ENCODE assay signal across 8 mouse cellular contexts in genomic region chr9:35335888-35336700, GRCm38 (mm10).
DNase-seq lines count a peak whose midpoint lies in the region; ATAC-seq and TF ChIP-seq lines count a peak whose summit lies in the region.

No protein-coding gene starts in this region.

- no peak for TF ChIP-seq POLR2A in myocyte (IDR thresholded peaks at IDR 0.05; ENCODE audit: insufficient read length, low read depth)

- peak; percentile 84 for ATAC-seq in heart, embryonic 16.5 days (replicated peaks; ENCODE audit: extremely low read depth, insufficient read depth, low FRiP score)

- peaks cover 71% of the 10 kb centered on the region for H3K4me1 ChIP-seq in heart, embryonic 16.5 days (ENCODE audit: control insufficient read depth, insufficient read depth, low read length)

- peak overlapping the region; percentile 86 for H3K27ac ChIP-seq in heart, embryonic 16.5 days (ENCODE audit: low read length)
- no peak overlapping the region for H3K27ac ChIP-seq in layer of hippocampus, adult 2 months

- H3K9ac ChIP-seq in heart, embryonic 16.5 days (ENCODE audit: low read length), result peak overlapping the region; percentile 16

- no peak overlapping the region for H3ac ChIP-seq in myocyte (ENCODE audit: control insufficient read depth, insufficient read length)

- no peaks in the 10 kb centered on the region for H3K27me3 ChIP-seq in heart, embryonic 16.5 days (ENCODE audit: control insufficient read depth, insufficient read depth, low read length)
- H3K27me3 ChIP-seq in myocyte (ENCODE audit: control insufficient read depth, insufficient read depth, insufficient read length), result no peaks in the 10 kb centered on the region

- H3K79me2 ChIP-seq in myocyte (ENCODE audit: control insufficient read depth, insufficient read depth), result no peaks in the 10 kb centered on the region

- no peaks in the 10 kb centered on the region for H3K9me3 ChIP-seq in heart, embryonic 16.5 days (replicated peaks; ENCODE audit: control insufficient read depth, low read length)

- no peak for TF ChIP-seq CTCF in layer of hippocampus, adult 2 months (conservative IDR thresholded peaks at IDR 0.05)

- WGBS in heart, embryonic 16.5 days, result 17% methylated on average over 15 of the region's 15 CpGs

- peak overlapping the region; percentile 4; the same call in 1 of the 2 replicates for H3K4me3 ChIP-seq in heart, embryonic 16.5 days (ENCODE audit: low read length)
- no peak overlapping the region for H3K4me3 ChIP-seq in myocyte
- no peak overlapping the region for H3K4me3 ChIP-seq in layer of hippocampus, adult 2 months

- DNase-seq in kidney, postnatal 4 days, result peak; percentile 47 to 63
- no peak for DNase-seq in kidney, adult 11 months
- DNase-seq in cerebellum, adult 9-11 months, result peak; percentile 97
- no peak for DNase-seq in T-cell, adult 2 months (ENCODE audit: low spot score)
- no peak for DNase-seq in right cerebral cortex, postnatal 25 days
- no peak for DNase-seq in layer of hippocampus, adult 2 months (ENCODE audit: low spot score in 2 of 2)

- peak overlapping the region; percentile 48 for H3K4me2 ChIP-seq in heart, embryonic 16.5 days (ENCODE audit: low read depth, low read length)
- H3K4me2 ChIP-seq in myocyte (ENCODE audit: low read depth), result peak overlapping the region; percentile 61

- H3K36me3 ChIP-seq in heart, embryonic 16.5 days (ENCODE audit: control insufficient read depth, insufficient read depth), result no peaks in the 10 kb centered on the region
- H3K36me3 ChIP-seq in myocyte (ENCODE audit: control insufficient read depth, insufficient read depth), result no peaks in the 10 kb centered on the region

TF ChIP-seq in myocyte, 11 proteins besides CTCF, POLR2A, EP300 and RAD21:
- no peak for TF ChIP-seq CEBPB (IDR thresholded peaks at IDR 0.05; ENCODE audit: insufficient read depth, poor library complexity, severe bottlenecking)
- TF ChIP-seq POLR2AphosphoS2 (IDR thresholded peaks at IDR 0.05; ENCODE audit: insufficient read length, low read depth), result no peak
- peak in 2 of 3 experiments; percentile 71 to 72 for TF ChIP-seq MYOD1 (IDR thresholded peaks at IDR 0.05; ENCODE audit: control insufficient read depth in 1 of 3, insufficient read length in 2 of 3, low read depth in 2 of 3)
- TF ChIP-seq TCF12 (IDR thresholded peaks at IDR 0.05; ENCODE audit: insufficient read depth, poor library complexity, severe bottlenecking), result peak; percentile 79
- TF ChIP-seq SRF (IDR thresholded peaks at IDR 0.05; ENCODE audit: control insufficient read depth, insufficient read length, low read depth), result peak; percentile 36
- peak; percentile 53 for TF ChIP-seq TCF3 (IDR thresholded peaks at IDR 0.05; ENCODE audit: insufficient read length, low read depth)
- peak; percentile 21 to 72 (median 28) for TF ChIP-seq MYOG (IDR thresholded peaks at IDR 0.05; ENCODE audit: control insufficient read depth in 1 of 3, insufficient read depth in 1 of 3, insufficient read length in 2 of 3, low read depth in 2 of 3)
TF ChIP-seq in myocyte: peak in this region for 5.

Comparison
In these comparisons a context has a peak if more than half of its experiments do, and no peak if none do; other contexts are left out.
1. DNase-seq: peak in kidney, postnatal 4 days (2 of 2) and cerebellum, adult 9-11 months (single experiment); none in kidney, adult 11 months (single experiment), T-cell, adult 2 months (single experiment), right cerebral cortex, postnatal 25 days (single experiment) and layer of hippocampus, adult 2 months (0 of 2).